Mouse (Mus musculus): ENCODE results near the gene Ehd2. TPM values are rescaled to one million over a fixed set of nuclear protein-coding genes. Genes with fewer than 3 reads are reported as not detected.
A peak's percentile ranks its signal among the peaks of the same experiment; 100 is the strongest.

Gene Ehd2
- under 1 TPM; 0.07 to 0.11 TPM for polyA plus RNA-seq (2017; shearing (Covaris generic))

- peak; percentile 63 for ATAC-seq
Observed at GRCm38 (mm10) chr7:15967312-15967711, at the start of gene Ehd2. Gene Ehd2 (minus strand): TSS chr7:15967567.

GRCm38 (mm10) chr7:16015384-16015783 lies 48.0 kb upstream of the Ehd2 start:
- no peak for ATAC-seq

GRCm38 (mm10) chr7:16014521-16015175 lies 47.3 kb upstream of the Ehd2 start:
- no peak for ATAC-seq

- no peak for ATAC-seq
Observed at GRCm38 (mm10) chr7:16013722-16014275, 46.4 kb upstream of the Ehd2 start.

GRCm38 (mm10) chr7:16012576-16013263 lies 45.4 kb upstream of the Ehd2 start:
- peak; percentile 65 for ATAC-seq

- ATAC-seq: no peak
Observed at GRCm38 (mm10) chr7:16011418-16012085, 44.2 kb upstream of the Ehd2 start.

- ATAC-seq: no peak
Observed at GRCm38 (mm10) chr7:16010649-16011048, 43.3 kb upstream of the Ehd2 start.

- no peak for ATAC-seq
Observed at GRCm38 (mm10) chr7:16009636-16010035, 42.3 kb upstream of the Ehd2 start.

GRCm38 (mm10) chr7:16005020-16005419 lies 37.7 kb upstream of the Ehd2 start:
- no peak for ATAC-seq

- ATAC-seq: no peak
Observed at GRCm38 (mm10) chr7:16004177-16004856, 37.0 kb upstream of the Ehd2 start.

GRCm38 (mm10) chr7:16003032-16003431 lies 35.7 kb upstream of the Ehd2 start:
- ATAC-seq: no peak

- ATAC-seq: peak; percentile 28
Observed at GRCm38 (mm10) chr7:16002171-16002570, 34.8 kb upstream of the Ehd2 start.

- peak; percentile 79 for ATAC-seq
Observed at GRCm38 (mm10) chr7:16001691-16002090, 34.3 kb upstream of the Ehd2 start.

GRCm38 (mm10) chr7:15993789-15994188 lies 26.4 kb upstream of the Ehd2 start:
- no peak for ATAC-seq

GRCm38 (mm10) chr7:15993152-15993551 lies 25.8 kb upstream of the Ehd2 start:
- no peak for ATAC-seq

- no peak for ATAC-seq
Observed at GRCm38 (mm10) chr7:15991764-15992163, 24.4 kb upstream of the Ehd2 start.

- ATAC-seq: no peak
Observed at GRCm38 (mm10) chr7:15987661-15988356, 20.4 kb upstream of the Ehd2 start.

- ATAC-seq: peak; percentile 76
Observed at GRCm38 (mm10) chr7:15982729-15983407, 15.5 kb upstream of the Ehd2 start.

- no peak for ATAC-seq
Observed at GRCm38 (mm10) chr7:15981538-15981937, 14.2 kb upstream of the Ehd2 start.

- ATAC-seq: no peak
Observed at GRCm38 (mm10) chr7:15980246-15980645, 12.9 kb upstream of the Ehd2 start.

GRCm38 (mm10) chr7:15975904-15976303 lies 8.5 kb upstream of the Ehd2 start:
- peak; percentile 52 for ATAC-seq

GRCm38 (mm10) chr7:15975451-15975850 lies 8.1 kb upstream of the Ehd2 start:
- no peak for ATAC-seq
